Mouse (Mus musculus): ENCODE measurements at regions not wholly inside any gene's neighbourhood (a gene's known extent, or its start where the extent isn't known, plus 50 kb on each side); places are given as distances from the start of the nearest gene placed in this dataset.

GRCm38 (mm10) chr1:4655252-4655651, 152.4 kb upstream of the Gm37988 start:
- TF ChIP-seq CTCF (IDR thresholded peaks at IDR 0.05) (no peak), POLR2A (IDR thresholded peaks at IDR 0.05; ENCODE audit: insufficient read depth, low read depth, low read length) (no peak)

Data from heart, adult 2 months (tissue).